Mouse (Mus musculus) lung, embryonic 14.5 days (tissue): ENCODE data around the gene Qrich2. TPM values are rescaled to one million over a fixed set of nuclear protein-coding genes. Genes with fewer than 3 reads are reported as not detected.

ENCODE experiments used
- ATAC-seq: fragments of 200-750 bp; cut with Nextera tagmentation; 2 replicates; pipeline ENCODE4 v1.8.0; 2017; ENCODE audit warnings: mild to moderate bottlenecking, moderate TSS enrichment, moderate library complexity; ENCODE audit not compliant: insufficient read depth
- DNase-seq: peaks from one replicate; pipeline ENCODE4 v3.0.0-alpha.2; 2015
- H3K27ac ChIP-seq: fragments of 300-500 bp; sonication (generic); 2 replicates; pipeline ENCODE4 v1.5.1; 2014; ENCODE audit warnings: low read depth, mild to moderate bottlenecking, moderate library complexity
- H3K27me3 ChIP-seq: fragments of 300-500 bp; sonication (generic); 2 replicates; pipeline ENCODE4 v1.6.1; 2014; ENCODE audit warnings: low read length, control low read depth; ENCODE audit not compliant: insufficient read depth
- H3K36me3 ChIP-seq: fragments of 300-500 bp; sonication (generic); 2 replicates; pipeline ENCODE4 v1.6.1; 2014; ENCODE audit warnings: control low read depth; ENCODE audit not compliant: insufficient read depth
- H3K4me1 ChIP-seq: fragments of 300-500 bp; sonication (generic); 2 replicates; pipeline ENCODE4 v1.6.1; 2014; ENCODE audit warnings: antibody characterized with exemption, control low read depth; ENCODE audit not compliant: insufficient read depth
- H3K4me2 ChIP-seq: fragments of 300-500 bp; sonication (generic); 2 replicates; pipeline ENCODE4 v1.6.1; 2014; ENCODE audit warnings: mild to moderate bottlenecking
- H3K4me3 ChIP-seq: fragments of 300-500 bp; sonication (generic); 2 replicates; pipeline ENCODE4 v1.5.1; 2014; ENCODE audit warnings: low read depth, low read length
- H3K9ac ChIP-seq: fragments of 300-500 bp; sonication (generic); 2 replicates; pipeline ENCODE4 v1.6.1; 2014
- H3K9me3 ChIP-seq: fragments of 300-500 bp; sonication (generic); 2 replicates; pipeline ENCODE4 v1.6.1; 2016; ENCODE audit warnings: low read depth, low read length, control low read depth
- CTCF ChIP-seq: IDR thresholded peaks from 2 replicates; pipeline ENCODE4 v1.5.1; 2016; ENCODE audit warnings: antibody characterized with exemption, low read depth
- WGBS: fragments of 180-500 bp; shearing (Covaris S2); extraction: QIAGEN DNeasy Blood & Tissue Kit; methylation state at CpG from one replicate; pipeline ENCODE4 v1.1.7; 2014; 5-methylcytosine and 5-hydroxymethylcytosine counted together
- polyA plus RNA-seq: library from polyadenylated mRNA; unstranded; fragments of >200 nt; fragmentation: Nextera tagmentation; extraction: Ambion mirVana; gene quantifications from 2 replicates; pipeline ENCODE4 v1.2.1, GENCODE M21; 2014

The Qrich2 gene
- polyA plus RNA-seq, 1 experiment from 2014 or later = 0.45 TPM

GRCm38 (mm10) chr11:116439269-116440240, 26.5 kb downstream of the Qrich2 start:
- Histone ChIP-seq H3K27me3 (no peaks in the 10 kb centered on the region), H3K27ac (no peak overlapping the region), H3K36me3 (peaks cover 43% of the 10 kb centered on the region), H3K4me2 (no peak overlapping the region), H3K4me3 (no peak overlapping the region), H3K4me1 (peaks cover 7% of the 10 kb centered on the region; the same call in 1 of the 2 replicates), H3K9ac (no peak overlapping the region), H3K9me3 (no peaks in the 10 kb centered on the region)
- TF ChIP-seq CTCF = no peak
- no peak for ATAC-seq
- no peak for DNase-seq
- WGBS = 72% methylated on average over 19 of the region's 19 CpGs

GRCm38 (mm10) chr11:116437541-116437940, 28.5 kb downstream of the Qrich2 start:
- WGBS = 79% methylated on average over 11 of the region's 11 CpGs
- Histone ChIP-seq H3K27ac (no peak overlapping the region; the same call in 1 of the 2 replicates), H3K9ac (no peak overlapping the region), H3K4me1 (peaks cover 7% of the 10 kb centered on the region; the same call in 1 of the 2 replicates), H3K9me3 (no peaks in the 10 kb centered on the region), H3K4me3 (no peak overlapping the region), H3K4me2 (no peak overlapping the region), H3K27me3 (no peaks in the 10 kb centered on the region), H3K36me3 (peaks cover 43% of the 10 kb centered on the region)
- no peak for TF ChIP-seq CTCF
- DNase-seq (no peak), ATAC-seq (no peak)

GRCm38 (mm10) chr11:116436725-116437331, 29.2 kb downstream of the Qrich2 start:
- Histone ChIP-seq H3K9me3 (no peaks in the 10 kb centered on the region), H3K27ac (no peak overlapping the region; the same call in 1 of the 2 replicates), H3K4me2 (peak overlapping the region; percentile 91), H3K36me3 (peaks cover 43% of the 10 kb centered on the region), H3K4me1 (peaks cover 7% of the 10 kb centered on the region; the same call in 1 of the 2 replicates), H3K27me3 (no peaks in the 10 kb centered on the region), H3K9ac (no peak overlapping the region; the same call in 1 of the 2 replicates), H3K4me3 (no peak overlapping the region)
- peak; percentile 24 for DNase-seq
- no peak for ATAC-seq
- WGBS = 52% methylated on average over 4 of the region's 4 CpGs
- TF ChIP-seq CTCF = no peak

- Histone ChIP-seq H3K9ac (no peak overlapping the region; the same call in 1 of the 2 replicates), H3K4me1 (peaks cover 7% of the 10 kb centered on the region; the same call in 1 of the 2 replicates), H3K36me3 (peaks cover 43% of the 10 kb centered on the region), H3K27me3 (no peaks in the 10 kb centered on the region), H3K4me3 (peak overlapping the region; percentile 76; the same call in 1 of the 2 replicates), H3K9me3 (no peaks in the 10 kb centered on the region), H3K27ac (peak overlapping the region; percentile 27; the same call in 1 of the 2 replicates), H3K4me2 (peak overlapping the region; percentile 91)
- no peak for TF ChIP-seq CTCF
- DNase-seq (no peak), ATAC-seq (no peak)
- 38% methylated on average over 5 of the region's 5 CpGs for WGBS
Measured at GRCm38 (mm10) chr11:116435992-116436724, 29.9 kb downstream of the Qrich2 start.

GRCm38 (mm10) chr11:116434967-116435752, 30.9 kb downstream of the Qrich2 start:
- WGBS = 50% methylated on average over 12 of the region's 12 CpGs
- Histone ChIP-seq H3K27me3 (no peaks in the 10 kb centered on the region), H3K4me3 (peak overlapping the region; percentile 76), H3K36me3 (peaks cover 40% of the 10 kb centered on the region), H3K9ac (peak overlapping the region; percentile 79), H3K4me1 (peaks cover 7% of the 10 kb centered on the region; the same call in 1 of the 2 replicates), H3K9me3 (no peaks in the 10 kb centered on the region), H3K4me2 (peak overlapping the region; percentile 91), H3K27ac (peak overlapping the region; percentile 94)
- DNase-seq = peak; percentile 32
- ATAC-seq = no peak
- TF ChIP-seq CTCF = no peak
